Mouse (Mus musculus) stomach, embryonic 14.5 days (tissue): ENCODE measurements around the gene Cry1. TPM values are rescaled to one million over a fixed set of nuclear protein-coding genes. Genes with fewer than 3 reads are reported as not detected.

Experiments used
- ATAC-seq: fragments of 200-750 bp; cut with Nextera tagmentation; 2 replicates; pipeline ENCODE4 v1.8.0; 2017; ENCODE audit warnings: low read depth, moderate TSS enrichment; ENCODE audit not compliant: insufficient number of reproducible peaks, insufficient read depth, low FRiP score
- H3K27ac ChIP-seq: fragments of 300-500 bp; sonication (generic); 2 replicates; pipeline ENCODE4 v1.5.1; 2014; ENCODE audit warnings: mild to moderate bottlenecking, low read length, moderate library complexity, mixed read lengths
- H3K27me3 ChIP-seq: fragments of 300-500 bp; sonication (generic); 2 replicates; pipeline ENCODE4 v1.6.1; 2014; ENCODE audit warnings: low read length, control low read depth, mixed read lengths; ENCODE audit not compliant: control insufficient read depth, insufficient read depth
- H3K36me3 ChIP-seq: fragments of 300-500 bp; sonication (generic); 2 replicates; pipeline ENCODE4 v1.6.1; 2014; ENCODE audit warnings: mild to moderate bottlenecking, control low read depth, low read length, moderate library complexity, mixed read lengths; ENCODE audit not compliant: control insufficient read depth, insufficient read depth
- H3K4me1 ChIP-seq: fragments of 300-500 bp; sonication (generic); 2 replicates; pipeline ENCODE4 v1.6.1; 2014; ENCODE audit warnings: low read length, control low read depth, mixed read lengths; ENCODE audit not compliant: control insufficient read depth, insufficient read depth
- H3K4me2 ChIP-seq: fragments of 300-500 bp; sonication (generic); replicated peaks from 2 replicates; pipeline ENCODE4 v1.6.1; 2014; ENCODE audit warnings: low read depth, low read length, control low read depth
- H3K4me3 ChIP-seq: fragments of 300-500 bp; sonication (generic); 2 replicates; pipeline ENCODE4 v1.5.1; 2014; ENCODE audit warnings: low read depth, low read length, control low read depth
- H3K9ac ChIP-seq: fragments of 300-500 bp; sonication (generic); replicated peaks from 2 replicates; pipeline ENCODE4 v1.6.1; 2014; ENCODE audit warnings: low read depth, mild to moderate bottlenecking, control low read depth, low read length, moderate library complexity, mixed read lengths
- H3K9me3 ChIP-seq: fragments of 300-500 bp; sonication (generic); 2 replicates; pipeline ENCODE4 v1.6.1; 2016; ENCODE audit warnings: low read depth, low read length, control low read depth; ENCODE audit not compliant: control insufficient read depth
- WGBS: fragments of 180-500 bp; shearing (Covaris S2); extraction: QIAGEN DNeasy Blood & Tissue Kit; methylation state at CpG from one replicate; pipeline ENCODE4 v1.1.7; 2014; 5-methylcytosine and 5-hydroxymethylcytosine counted together
- polyA plus RNA-seq: library from polyadenylated mRNA; unstranded; fragments of >200 nt; fragmentation: Nextera tagmentation; extraction: Ambion mirVana; gene quantifications from 2 replicates; pipeline ENCODE4 v1.2.1, GENCODE M21; 2014

The Cry1 gene
- polyA plus RNA-seq, 1 experiment from 2014 or later, result 23.3 TPM

DNA sequence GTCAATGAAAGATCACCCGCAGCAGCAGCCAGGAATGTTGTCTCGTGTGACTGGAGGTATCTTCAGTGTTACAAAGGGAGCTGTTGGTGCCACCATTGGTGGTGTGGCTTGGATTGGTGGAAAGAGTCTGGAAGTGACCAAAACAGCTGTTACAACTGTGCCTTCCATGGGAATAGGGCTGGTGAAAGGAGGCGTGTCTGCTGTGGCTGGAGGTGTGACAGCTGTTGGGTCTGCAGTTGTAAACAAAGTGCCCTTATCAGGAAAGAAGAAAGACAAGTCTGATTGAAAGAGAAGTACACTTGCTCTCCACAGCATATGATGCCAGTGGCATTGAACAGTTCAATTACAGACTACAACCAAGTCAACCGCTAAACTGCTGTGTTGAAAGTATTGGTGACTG is 70.5 kb downstream of the Cry1 start:
- Histone ChIP-seq H3K36me3 (peaks cover 9% of the 10 kb centered on the region), H3K27ac (no peak overlapping the region), H3K4me3 (no peak overlapping the region), H3K4me1 (no peaks in the 10 kb centered on the region), H3K4me2 (no peak overlapping the region), H3K9ac (no peak overlapping the region), H3K27me3 (no peaks in the 10 kb centered on the region), H3K9me3 (no peaks in the 10 kb centered on the region)
- 79% methylated on average over 4 of the region's 4 CpGs for WGBS
- ATAC-seq, result no peak

DNA sequence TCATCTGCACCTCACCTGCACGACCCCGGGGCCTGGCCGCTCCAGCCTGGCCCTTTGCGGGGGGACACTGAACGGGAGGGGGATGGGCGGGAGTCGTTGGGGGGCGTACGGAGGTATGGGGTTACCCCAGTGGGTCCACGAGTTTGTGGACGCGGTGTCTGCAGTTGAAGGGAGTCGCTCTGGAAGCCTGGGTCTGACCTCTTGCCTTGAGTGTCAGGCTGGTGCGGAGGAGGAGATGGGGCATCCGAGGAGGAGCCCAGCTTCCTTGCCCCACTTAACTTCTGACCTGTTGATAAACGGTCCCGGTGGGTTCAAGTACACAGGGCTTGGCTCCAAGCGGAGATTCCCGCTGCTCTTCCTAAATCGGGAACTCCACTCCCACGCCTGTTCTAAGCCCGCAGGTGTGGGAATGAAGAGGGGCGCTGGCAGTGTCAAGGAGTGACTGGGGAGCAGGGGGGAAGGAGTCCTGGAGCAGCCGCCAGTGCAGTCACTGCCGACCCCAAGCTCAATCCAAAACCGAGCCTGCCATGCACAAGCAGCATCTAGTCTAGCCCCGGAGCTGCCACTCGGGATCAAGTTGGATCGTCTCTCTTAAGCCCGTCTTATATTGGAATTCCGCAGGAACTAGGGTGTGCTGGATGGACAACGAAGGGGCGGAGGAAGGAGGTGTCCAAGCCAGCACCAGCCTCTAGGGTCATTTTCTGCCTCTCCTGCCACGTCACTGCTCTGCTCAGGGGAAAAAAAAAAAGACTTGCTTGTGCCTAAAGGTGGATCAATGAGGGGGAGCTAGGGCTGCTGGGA is 81.6 kb downstream of the Cry1 start:
- no peaks in the 10 kb centered on the region for H3K9me3 ChIP-seq
- WGBS, result under 1% methylated on average over 34 of the region's 34 CpGs
- peak overlapping the region; percentile 93 for H3K4me3 ChIP-seq
- H3K36me3 ChIP-seq, result no peaks in the 10 kb centered on the region
- ATAC-seq, result peak; percentile 23
- peaks cover 7% of the 10 kb centered on the region for H3K4me1 ChIP-seq
- H3K27me3 ChIP-seq, result no peaks in the 10 kb centered on the region
- H3K27ac ChIP-seq, result peak overlapping the region; percentile 76
- H3K9ac ChIP-seq, result peak overlapping the region; percentile 92
- H3K4me2 ChIP-seq, result peak overlapping the region; percentile 91

DNA sequence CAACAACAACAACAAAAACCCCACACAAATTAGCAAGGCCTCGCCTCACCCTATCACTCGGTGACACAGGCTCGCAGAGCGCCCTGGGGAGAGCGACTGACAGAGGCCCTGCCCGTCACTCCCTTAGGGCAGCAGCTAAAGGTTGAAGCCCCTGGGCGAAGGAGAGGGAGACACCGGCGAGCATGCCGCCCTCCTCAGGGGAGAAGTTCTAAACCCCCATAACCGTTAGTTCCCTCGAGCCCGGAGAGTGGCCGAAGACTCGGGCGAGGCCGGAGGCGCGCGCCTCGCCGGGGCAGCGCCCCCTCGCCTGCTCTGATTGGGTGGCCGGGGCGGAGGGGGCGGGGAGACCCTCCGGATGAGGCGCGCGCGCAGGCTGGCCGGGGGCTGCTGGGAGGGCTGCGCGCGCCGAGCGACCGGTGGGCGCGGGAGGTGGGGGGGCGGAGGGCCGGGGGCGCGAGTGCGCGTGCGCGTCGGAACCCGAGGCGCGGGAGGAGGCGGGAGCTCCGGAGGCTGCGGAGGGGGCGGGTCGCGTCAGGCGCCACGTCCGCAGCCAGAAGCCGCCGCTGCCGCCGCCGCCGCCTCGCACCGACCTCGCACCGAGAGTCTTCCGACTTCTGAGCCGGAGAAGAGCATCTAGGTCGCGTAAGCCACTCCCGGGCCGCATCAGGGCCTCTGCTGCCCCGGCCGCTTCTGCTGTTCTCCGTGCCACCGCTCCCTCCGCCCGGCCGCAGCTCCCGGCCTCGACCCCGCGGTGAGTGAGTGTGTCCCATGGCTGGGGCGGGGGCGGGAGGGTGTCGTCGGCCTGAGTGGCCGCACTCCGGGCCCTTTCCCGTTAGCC is 82.4 kb downstream of the Cry1 start, which contains the start of the genes Fhl4 and Tmem263:
Gene Fhl4 (minus strand): TSS at position 249 of the 838 bp plus-strand sequence.
Gene Tmem263 (plus strand): TSS at position 381 of the 838 bp plus-strand sequence.
- Histone ChIP-seq H3K27me3 (no peaks in the 10 kb centered on the region), H3K9ac (peak within 1 kb of the TSS; percentile 92), H3K4me3 (peak within 1 kb of the TSS; percentile 93), H3K27ac (peak within 1 kb of the TSS; percentile 76), H3K36me3 (no peaks in the 10 kb centered on the region), H3K4me1 (peaks cover 7% of the 10 kb centered on the region), H3K4me2 (peak within 1 kb of the TSS; percentile 91), H3K9me3 (no peaks in the 10 kb centered on the region)
- ATAC-seq, result peak; percentile 93
- WGBS, result under 1% methylated on average over 64 of the region's 96 CpGs

DNA sequence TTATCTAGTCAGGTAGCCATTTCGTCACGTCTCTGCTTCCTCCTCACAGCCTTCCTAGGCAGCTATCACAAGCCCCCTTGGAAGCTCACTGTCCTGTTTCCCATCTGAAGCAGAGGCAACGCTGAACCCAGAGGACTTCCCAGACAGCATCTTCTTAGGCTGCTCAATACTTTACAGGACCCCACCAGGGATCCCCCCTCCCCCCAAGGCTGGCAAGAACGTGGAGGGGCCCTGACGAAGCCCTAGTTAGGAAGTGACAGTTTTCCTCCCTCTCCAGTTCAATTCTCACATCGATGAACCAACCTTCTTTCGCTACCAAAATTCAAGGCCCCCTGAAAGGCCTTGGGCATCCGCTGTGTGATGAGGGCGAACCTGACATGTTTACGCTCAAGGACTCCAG is 83.0 kb downstream of the Cry1 start:
- ATAC-seq, result 0 out of 2 replicates have a peak, but pooled peaks have one; percentile 15
- Histone ChIP-seq H3K27me3 (no peaks in the 10 kb centered on the region), H3K4me1 (peaks cover 7% of the 10 kb centered on the region), H3K9me3 (no peaks in the 10 kb centered on the region), H3K4me2 (peak overlapping the region; percentile 91), H3K4me3 (peak overlapping the region; percentile 93), H3K36me3 (no peaks in the 10 kb centered on the region), H3K27ac (peak overlapping the region; percentile 17; the same call in 1 of the 2 replicates), H3K9ac (peak overlapping the region; percentile 92)
- 2% methylated on average over 10 of the region's 10 CpGs for WGBS

Other genes with a start within 250 kb of the Cry1 start
- 0.71 and 1.1 TPM in 2 replicates for gene Fhl4, start 82.6 kb downstream of the Cry1 start, polyA plus RNA-seq
- 77.9 and 78.0 TPM in 2 replicates for gene Tmem263, start 82.4 kb downstream of the Cry1 start, polyA plus RNA-seq
- gene Mterf2, start 57.0 kb downstream of the Cry1 start, polyA plus RNA-seq, result 14.8 and 16.8 TPM in 2 replicates
- 2.4 and 3.7 TPM in 2 replicates for gene Btbd11, start 201.8 kb upstream of the Cry1 start, polyA plus RNA-seq